In the genomic region with DNA sequence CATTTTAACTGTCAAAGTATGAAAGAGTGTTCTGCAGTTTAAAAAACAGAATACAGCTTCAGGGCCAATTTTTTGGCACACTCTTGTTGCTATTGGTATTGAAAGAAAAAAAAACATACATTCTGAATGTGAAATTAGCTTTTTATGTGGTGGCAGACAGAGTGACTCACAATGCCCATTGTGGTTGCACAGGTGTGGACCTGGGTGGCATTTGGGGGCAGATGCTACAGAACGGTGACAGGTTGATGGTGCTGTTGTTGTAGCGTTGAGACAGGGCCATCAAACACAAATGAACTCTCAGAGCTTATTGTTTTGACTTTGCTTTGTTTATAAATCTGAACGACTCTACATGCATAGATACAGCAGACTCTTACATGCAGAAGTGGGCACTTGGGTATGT, we compare ENCODE assay signal across 20 mouse cellular contexts.
DNase-seq lines count a peak whose midpoint lies in the region; ATAC-seq and TF ChIP-seq lines count a peak whose summit lies in the region.
"Had no signal": no experiment of that assay in that cellular context is flagged by ENCODE, and none has a peak within 500 bp of the region (broad histone marks: within the 10 kb centered on the region; RNA-seq: fewer than 3 reads in every experiment).

No protein-coding gene starts in this region.

- peak overlapping the region; percentile 87 for H3K9ac ChIP-seq in liver, adult 2 months (ENCODE audit: low read depth, low read length)
- H3K9ac ChIP-seq: heart, embryonic 12.5 days; hindbrain, embryonic 14.5 days had no signal

- 18% methylated on average over 3 of the region's 3 CpGs for whole genome bisulfite sequencing in liver, adult 2 months

- H3K27me3 ChIP-seq in liver, adult 2 months (ENCODE audit: control insufficient read depth, insufficient read depth, low read length): no peaks in the 10 kb centered on the region
- H3K27me3 ChIP-seq: heart, embryonic 12.5 days had no signal

- no peak for DNase-seq in liver, adult 2 months (ENCODE audit: extremely low read depth, low read depth, low spot score)
- DNase-seq in liver: no peak
- peak; percentile 79 for DNase-seq in thymus, postnatal 0 days (ENCODE audit: low spot score)
- DNase-seq in adipocyte (ENCODE audit: low spot score): no peak
- no peak for DNase-seq in adrenal gland, adult 18-20 months (ENCODE audit: low spot score in 2 of 2)
- no peak for DNase-seq in frontal cortex, postnatal 10 days (ENCODE audit: low spot score in 2 of 2)
- DNase-seq: adrenal gland, adult 2 months; adrenal gland, postnatal 36 days; B cell, adult 2 months; cerebellum, adult 2 months; cerebellum, postnatal 10 days; gastrocnemius, postnatal 10 days had no signal

- H3K4me1 ChIP-seq in liver, adult 2 months (ENCODE audit: control insufficient read depth, insufficient read depth, low read length): peaks cover 14% of the 10 kb centered on the region
- H3K4me1 ChIP-seq: embryonic facial prominence, embryonic 10.5 days; heart, embryonic 12.5 days had no signal

- H3K36me3 ChIP-seq in liver, adult 2 months (ENCODE audit: control insufficient read depth, insufficient read depth, low read length): peaks cover 49% of the 10 kb centered on the region
- H3K36me3 ChIP-seq: embryonic facial prominence, embryonic 10.5 days; G1E; heart, embryonic 12.5 days; hindbrain, embryonic 10.5 days had no signal

- TF ChIP-seq CTCF in liver, adult 2 months (IDR thresholded peaks at IDR 0.05; ENCODE audit: low read depth, low read length): no peak

- H3K27ac ChIP-seq in liver, adult 2 months (replicated peaks; ENCODE audit: insufficient read depth, low read depth, low read length): peak overlapping the region; percentile 92
- H3K27ac ChIP-seq: embryonic facial prominence, embryonic 10.5 days; hindbrain, embryonic 10.5 days; hindbrain, embryonic 14.5 days had no signal

- peaks cover 33% of the 10 kb centered on the region for H3K79me2 ChIP-seq in liver, adult 2 months (ENCODE audit: control insufficient read depth, insufficient read depth, low read length)

- ATAC-seq in CD4-positive, CD25-positive, alpha-beta regulatory T cell, adult 4 months: peak; percentile 51
- ATAC-seq: forebrain, embryonic 14.5 days; intestine, embryonic 16.5 days had no signal

- TF ChIP-seq POLR2A in liver, adult 2 months (IDR thresholded peaks at IDR 0.05; ENCODE audit: extremely low read depth, insufficient read depth, low read length): no peak

- H3K4me3 ChIP-seq in liver, adult 2 months (ENCODE audit: insufficient read depth, low read depth, low read length): peak overlapping the region; percentile 51
- H3K4me3 ChIP-seq: embryonic facial prominence, embryonic 10.5 days; heart, embryonic 12.5 days; hindbrain, embryonic 10.5 days had no signal
